Mouse (Mus musculus) liver, embryonic 11.5 days (tissue): ENCODE data around the gene Tmem198b. TPM values are rescaled to one million over a fixed set of nuclear protein-coding genes. Genes with fewer than 3 reads are reported as not detected.

Experiments
- ATAC-seq: fragments of 200-750 bp; cut with Nextera tagmentation; replicated peaks from 2 replicates; pipeline ENCODE4 v1.8.0; 2017; ENCODE audit warnings: moderate number of reproducible peaks, mild to moderate bottlenecking, moderate TSS enrichment, moderate library complexity; ENCODE audit not compliant: low FRiP score
- DNase-seq: peaks from one replicate; pipeline ENCODE4 v3.0.0-alpha.2; 2017; ENCODE audit warnings: low spot score
- H3K27ac ChIP-seq: fragments of 300-500 bp; sonication (generic); 2 replicates; pipeline ENCODE4 v1.5.1; 2014; ENCODE audit warnings: mild to moderate bottlenecking, low read depth, low read length, control low read depth
- H3K27me3 ChIP-seq: fragments of 300-500 bp; sonication (generic); replicated peaks from 2 replicates; pipeline ENCODE4 v1.6.1; 2014; ENCODE audit warnings: low read length, mixed read lengths; ENCODE audit not compliant: control insufficient read depth, insufficient read depth
- H3K36me3 ChIP-seq: fragments of 300-500 bp; sonication (generic); 2 replicates; pipeline ENCODE4 v1.6.1; 2014; ENCODE audit warnings: mild to moderate bottlenecking, low read length, moderate library complexity, mixed read lengths; ENCODE audit not compliant: control insufficient read depth, insufficient read depth
- H3K4me1 ChIP-seq: fragments of 300-500 bp; sonication (generic); replicated peaks from 2 replicates; pipeline ENCODE4 v1.6.1; 2014; ENCODE audit warnings: low read length, mixed read lengths; ENCODE audit not compliant: control insufficient read depth, insufficient read depth
- H3K4me2 ChIP-seq: fragments of 300-500 bp; sonication (generic); 2 replicates; pipeline ENCODE4 v1.6.1; 2014; ENCODE audit warnings: mild to moderate bottlenecking, control low read depth, moderate library complexity
- H3K4me3 ChIP-seq: fragments of 300-500 bp; sonication (generic); 2 replicates; pipeline ENCODE4 v1.5.1; 2014; ENCODE audit warnings: low read depth, low read length, control low read depth
- H3K9ac ChIP-seq: fragments of 300-500 bp; sonication (generic); 2 replicates; pipeline ENCODE4 v1.6.1; 2014; ENCODE audit warnings: low read depth, low read length, control low read depth
- H3K9me3 ChIP-seq: fragments of 300-500 bp; sonication (generic); 2 replicates; pipeline ENCODE4 v1.6.1; 2016; ENCODE audit warnings: low read length, inconsistent platforms, mixed read lengths; ENCODE audit not compliant: control insufficient read depth
- WGBS: fragments of 180-500 bp; shearing (Covaris S2); extraction: QIAGEN DNeasy Blood & Tissue Kit; methylation state at CpG from one replicate; pipeline ENCODE4 v1.1.7; 2014; 5-methylcytosine and 5-hydroxymethylcytosine counted together
- polyA plus RNA-seq: library from polyadenylated mRNA; unstranded; fragments of >200 nt; fragmentation: Nextera tagmentation; extraction: Ambion mirVana; gene quantifications from 2 replicates; pipeline ENCODE4 v1.2.1, GENCODE M21; 2014

Gene Tmem198b
- polyA plus RNA-seq, 1 experiment from 2014 or later = 8.1 TPM

DNA sequence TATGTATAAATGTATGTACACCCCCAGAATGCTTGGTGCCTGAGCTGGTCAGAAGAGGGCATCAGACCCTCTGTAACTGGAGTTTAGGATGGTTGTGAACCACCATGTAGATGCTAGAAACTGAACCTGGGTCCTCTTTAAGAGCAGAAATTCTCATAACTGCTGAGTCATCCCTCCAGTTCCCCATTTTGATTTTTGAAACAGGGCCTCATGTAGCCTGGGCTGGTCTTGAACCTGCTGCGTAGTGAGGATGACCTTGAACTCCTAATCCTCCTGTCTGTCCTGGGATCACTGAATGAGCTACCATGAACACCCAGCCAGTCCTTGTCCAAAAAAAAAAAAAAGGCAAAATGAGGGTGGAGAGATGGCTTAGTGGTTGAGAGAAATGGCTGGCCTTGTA is 10.9 kb downstream of the Tmem198b start:
- no peaks in the 10 kb centered on the region for H3K27me3 ChIP-seq
- DNase-seq (no peak), ATAC-seq (no peak)
- no peak overlapping the region for H3K4me3 ChIP-seq
- no peaks in the 10 kb centered on the region for H3K4me1 ChIP-seq
- no peak overlapping the region for H3K4me2 ChIP-seq
- H3K9ac ChIP-seq = no peak overlapping the region
- WGBS = 94% methylated on average over 1 of the region's 1 CpGs
- no peaks in the 10 kb centered on the region for H3K36me3 ChIP-seq
- no peaks in the 10 kb centered on the region for H3K9me3 ChIP-seq
- H3K27ac ChIP-seq = no peak overlapping the region

GRCm38 (mm10) chr10:128792041-128792440 is 12.1 kb downstream of the Tmem198b start:
- Histone ChIP-seq H3K36me3 (no peaks in the 10 kb centered on the region), H3K9ac (no peak overlapping the region)
- no peak for DNase-seq

DNA sequence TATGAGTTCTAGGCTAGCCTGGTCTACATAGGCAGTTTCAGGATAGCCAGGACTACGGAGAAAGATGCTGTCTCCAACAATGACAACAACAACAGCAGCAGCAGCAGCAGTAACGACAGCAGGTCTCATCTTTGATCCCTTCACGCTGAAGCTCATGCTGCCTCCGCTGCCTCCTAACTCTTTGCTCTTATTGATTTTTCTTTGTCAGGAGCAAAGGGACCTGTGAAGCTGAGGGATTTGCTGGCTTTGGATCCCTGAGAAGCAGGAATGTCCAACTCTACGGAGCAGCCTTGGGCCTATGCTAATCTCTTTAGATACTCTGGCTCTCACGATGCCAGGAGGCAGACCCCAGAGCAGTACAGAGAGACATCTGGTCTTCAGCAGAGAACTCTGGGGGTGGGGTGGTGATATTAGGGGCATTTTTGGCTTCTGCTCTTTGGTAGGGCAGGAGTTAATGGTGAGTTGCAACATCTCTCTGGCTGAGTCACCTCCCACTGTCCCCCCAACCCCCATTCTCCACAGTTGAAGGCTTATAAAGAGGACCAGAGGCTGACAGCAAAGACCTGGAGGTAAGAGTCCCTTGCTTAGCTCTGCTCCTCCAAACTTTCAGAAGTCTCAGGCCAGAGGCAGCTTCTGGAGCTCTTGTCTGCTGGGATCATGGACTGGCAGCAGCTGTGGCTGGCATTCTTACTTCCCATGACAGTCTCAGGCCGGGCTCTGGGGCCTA is 13.6 kb downstream of the Tmem198b start, which contains the start of gene Mmp19:
Gene Mmp19 (plus strand): TSS at position 513 of the 727 bp plus-strand sequence.
- WGBS = 64% methylated on average over 7 of the region's 7 CpGs
- H3K9ac ChIP-seq = no peak within 1 kb of the TSS; the same call in 1 of the 2 replicates
- ATAC-seq = peak; percentile 57

More at GRCm38 (mm10) chr10:128792041-128792440, 12.1 kb downstream of the Tmem198b start:
- ATAC-seq = no peak
- no peak overlapping the region for H3K27ac ChIP-seq
- H3K27me3 ChIP-seq = no peaks in the 10 kb centered on the region
- no peaks in the 10 kb centered on the region for H3K9me3 ChIP-seq
- H3K4me1 ChIP-seq = no peaks in the 10 kb centered on the region
- no peak overlapping the region for H3K4me2 ChIP-seq
- H3K4me3 ChIP-seq = no peak overlapping the region

GRCm38 (mm10) chr10:128780200-128780599 is 24.0 kb downstream of the Tmem198b start:
- DNase-seq (no peak), ATAC-seq (no peak)
- Histone ChIP-seq H3K4me3 (no peak overlapping the region), H3K4me2 (no peak overlapping the region), H3K36me3 (no peaks in the 10 kb centered on the region), H3K27me3 (no peaks in the 10 kb centered on the region), H3K9ac (no peak overlapping the region), H3K9me3 (no peaks in the 10 kb centered on the region), H3K4me1 (0 out of 2 replicates have a peak, but pooled peaks cover 3% of the 10 kb centered on the region), H3K27ac (no peak overlapping the region)
- WGBS = 55% methylated on average over 1 of the region's 1 CpGs

More for the DNA sequence above, 13.6 kb downstream of the Tmem198b start, which contains the start of gene Mmp19:
- Histone ChIP-seq H3K9me3 (no peaks in the 10 kb centered on the region), H3K27ac (peak within 1 kb of the TSS; percentile 58; the same call in 1 of the 2 replicates), H3K4me2 (peak within 1 kb of the TSS; percentile 42), H3K4me1 (no peaks in the 10 kb centered on the region), H3K27me3 (no peaks in the 10 kb centered on the region), H3K36me3 (no peaks in the 10 kb centered on the region), H3K4me3 (peak within 1 kb of the TSS; percentile 31)
- DNase-seq = no peak

- H3K36me3 ChIP-seq = no peaks in the 10 kb centered on the region
- DNase-seq (no peak), ATAC-seq (peak; percentile 76)
- no peak overlapping the region for H3K4me3 ChIP-seq
- H3K9me3 ChIP-seq = no peaks in the 10 kb centered on the region
- no peak overlapping the region for H3K9ac ChIP-seq
- no peaks in the 10 kb centered on the region for H3K27me3 ChIP-seq
- 30% methylated on average over 8 of the region's 8 CpGs for WGBS
- H3K27ac ChIP-seq = peak overlapping the region; percentile 36; the same call in 1 of the 2 replicates
- 0 out of 2 replicates have a peak, but pooled peaks cover 3% of the 10 kb centered on the region for H3K4me1 ChIP-seq
- H3K4me2 ChIP-seq = no peak overlapping the region
Measured at GRCm38 (mm10) chr10:128779011-128779795, 25.0 kb downstream of the Tmem198b start.

DNA sequence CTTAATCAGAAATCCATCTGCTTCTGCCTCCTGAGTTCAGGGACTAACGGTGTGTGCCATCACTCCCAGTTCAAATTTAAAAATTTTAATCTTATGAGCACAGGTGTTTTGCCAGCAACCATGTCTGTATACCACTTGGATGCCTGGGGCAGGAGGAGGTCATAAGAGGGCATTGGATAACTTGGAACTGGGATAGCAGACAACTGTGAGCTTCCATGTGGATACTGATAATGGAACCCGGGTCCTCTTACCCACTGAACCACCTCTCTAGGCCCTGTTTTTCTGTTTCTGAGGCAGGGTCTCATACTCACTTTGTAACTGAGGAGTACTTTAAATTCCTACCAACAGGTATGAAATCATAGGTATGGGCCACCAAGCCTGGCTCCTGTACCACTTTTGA is 25.7 kb downstream of the Tmem198b start:
- Histone ChIP-seq H3K27ac (no peak overlapping the region), H3K4me1 (peaks cover 3% of the 10 kb centered on the region; the same call in 1 of the 2 replicates), H3K9ac (no peak overlapping the region), H3K4me3 (no peak overlapping the region), H3K27me3 (no peaks in the 10 kb centered on the region), H3K36me3 (no peaks in the 10 kb centered on the region), H3K9me3 (no peaks in the 10 kb centered on the region), H3K4me2 (no peak overlapping the region)
- WGBS = 89% methylated on average over 2 of the region's 2 CpGs
- DNase-seq (no peak), ATAC-seq (no peak)

- DNase-seq = no peak
- Histone ChIP-seq H3K4me2 (no peak overlapping the region), H3K9me3 (no peaks in the 10 kb centered on the region), H3K27me3 (no peaks in the 10 kb centered on the region), H3K27ac (no peak overlapping the region), H3K4me3 (no peak overlapping the region), H3K4me1 (peaks cover 3% of the 10 kb centered on the region; the same call in 1 of the 2 replicates), H3K36me3 (no peaks in the 10 kb centered on the region), H3K9ac (no peak overlapping the region)
- WGBS = 25% methylated on average over 5 of the region's 5 CpGs
- ATAC-seq = 0 out of 2 replicates have a peak, but pooled peaks have one; percentile 37
Measured at GRCm38 (mm10) chr10:128773685-128774084, 30.5 kb downstream of the Tmem198b start.

DNA sequence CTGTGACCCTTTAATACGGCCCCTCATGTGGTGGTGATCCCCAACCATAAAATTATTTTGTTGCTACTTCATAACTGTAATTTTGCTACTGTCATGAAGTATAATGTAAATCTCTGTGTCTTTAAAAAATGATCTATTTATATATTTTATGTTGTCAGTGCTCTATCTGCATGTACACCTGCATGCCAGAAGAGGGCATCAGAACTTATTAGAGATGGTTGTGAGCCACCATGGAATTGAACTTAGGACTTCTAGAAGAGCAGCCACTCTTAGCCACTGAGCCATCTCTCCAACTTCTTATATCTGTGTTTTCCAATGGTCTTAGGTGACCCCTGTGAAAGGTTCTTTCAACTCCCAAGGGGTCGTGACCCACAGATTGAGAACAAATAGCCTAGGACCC is 31.3 kb downstream of the Tmem198b start:
- no peak overlapping the region for H3K4me2 ChIP-seq
- DNase-seq (no peak), ATAC-seq (peak; percentile 43; the same call in 1 of the 2 replicates)
- no peaks in the 10 kb centered on the region for H3K9me3 ChIP-seq
- H3K27me3 ChIP-seq = no peaks in the 10 kb centered on the region
- 61% methylated on average over 2 of the region's 2 CpGs for WGBS
- no peak overlapping the region for H3K4me3 ChIP-seq
- H3K9ac ChIP-seq = no peak overlapping the region
- H3K36me3 ChIP-seq = no peaks in the 10 kb centered on the region
- no peak overlapping the region for H3K27ac ChIP-seq
- H3K4me1 ChIP-seq = peaks cover 3% of the 10 kb centered on the region; the same call in 1 of the 2 replicates
